Mouse (Mus musculus) brown adipose tissue, adult 24 weeks (tissue): ENCODE data around the gene Arhgap11a. TPM values are rescaled to one million over a fixed set of nuclear protein-coding genes. Genes with fewer than 3 reads are reported as not detected.

ENCODE experiments used
- H3K27ac ChIP-seq: fragments of 200-500 bp; replicated peaks from 2 replicates; pipeline ENCODE4 v1.5.1; 2012; ENCODE audit warnings: low read depth, mild to moderate bottlenecking, low read length
- H3K4me1 ChIP-seq: fragments of 200-500 bp; 2 replicates; pipeline ENCODE4 v1.6.1; 2012; ENCODE audit warnings: low read length, mixed read lengths; ENCODE audit not compliant: control insufficient read depth, insufficient read depth, insufficient read length
- H3K4me3 ChIP-seq: fragments of 200-500 bp; 2 replicates; pipeline ENCODE4 v1.5.1; 2012; ENCODE audit warnings: low read depth, mild to moderate bottlenecking, low read length, moderate library complexity; ENCODE audit not compliant: insufficient read depth
- polyA plus RNA-seq: library from polyadenylated mRNA; stranded (reverse); fragments of >200 nt; gene quantifications from 2 replicates; pipeline ENCODE4 v1.2.4, GENCODE M21; 2012; ENCODE audit not compliant: missing spikeins, insufficient read depth, insufficient read length

Gene Arhgap11a
- polyA plus RNA-seq, 1 experiment, result 0.87 TPM

DNA sequence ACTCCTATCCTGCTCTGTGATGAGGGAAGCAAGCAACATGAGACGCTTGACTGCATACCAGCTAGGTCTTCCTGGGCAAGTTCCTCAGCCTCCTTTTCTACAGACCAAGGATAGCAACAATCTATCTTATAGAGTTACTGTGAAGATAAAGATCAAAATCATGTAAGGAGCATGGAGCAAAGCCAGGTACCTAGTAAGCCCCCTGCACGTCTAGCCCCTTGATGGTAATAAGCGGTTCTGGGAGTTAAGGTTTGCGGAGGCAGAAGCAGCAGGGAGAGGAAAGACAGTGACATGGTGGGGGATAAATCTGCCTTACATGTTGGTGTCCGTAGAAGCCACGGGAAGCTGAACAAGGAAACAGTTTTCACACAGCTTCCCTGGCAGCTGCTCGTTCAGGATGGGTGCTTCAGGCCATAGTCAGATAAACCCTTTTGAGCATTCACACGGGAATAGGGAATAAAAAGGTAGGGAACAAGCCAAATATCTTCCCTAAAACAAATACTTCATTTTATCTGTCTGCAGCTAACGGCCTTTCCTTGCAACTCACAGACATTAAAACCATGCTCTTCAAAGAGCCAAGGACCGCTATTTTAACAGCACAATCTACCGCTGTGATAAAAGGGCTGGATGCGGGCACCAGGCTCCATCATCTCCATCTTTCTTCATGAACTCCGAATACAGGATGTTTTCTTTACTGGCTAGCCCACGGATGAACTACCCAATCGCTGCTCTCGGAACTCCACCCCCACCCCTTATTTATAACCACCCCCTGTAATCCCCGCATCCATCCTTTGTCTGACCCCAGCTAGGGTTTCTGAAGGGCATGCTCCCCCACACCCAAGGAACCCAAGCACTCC is 20.1 kb downstream of the Arhgap11a start:
- Histone ChIP-seq H3K27ac (no peak overlapping the region), H3K4me3 (peak overlapping the region; percentile 7; the same call in 1 of the 2 replicates), H3K4me1 (no peaks in the 10 kb centered on the region; the same call in 1 of the 2 replicates)

GRCm38 (mm10) chr2:113823909-113824308 is 24.6 kb downstream of the Arhgap11a start:
- Histone ChIP-seq H3K4me3 (no peak overlapping the region), H3K4me1 (no peaks in the 10 kb centered on the region; the same call in 1 of the 2 replicates), H3K27ac (no peak overlapping the region)

GRCm38 (mm10) chr2:113822367-113822766 is 26.1 kb downstream of the Arhgap11a start:
- Histone ChIP-seq H3K4me3 (no peak overlapping the region), H3K4me1 (no peaks in the 10 kb centered on the region), H3K27ac (no peak overlapping the region)

GRCm38 (mm10) chr2:113821176-113821734 is 27.2 kb downstream of the Arhgap11a start:
- no peak overlapping the region for H3K4me3 ChIP-seq
- no peak overlapping the region for H3K27ac ChIP-seq
- no peaks in the 10 kb centered on the region for H3K4me1 ChIP-seq

GRCm38 (mm10) chr2:113820117-113820516 is 28.3 kb downstream of the Arhgap11a start:
- Histone ChIP-seq H3K4me1 (no peaks in the 10 kb centered on the region), H3K27ac (no peak overlapping the region), H3K4me3 (no peak overlapping the region)

DNA sequence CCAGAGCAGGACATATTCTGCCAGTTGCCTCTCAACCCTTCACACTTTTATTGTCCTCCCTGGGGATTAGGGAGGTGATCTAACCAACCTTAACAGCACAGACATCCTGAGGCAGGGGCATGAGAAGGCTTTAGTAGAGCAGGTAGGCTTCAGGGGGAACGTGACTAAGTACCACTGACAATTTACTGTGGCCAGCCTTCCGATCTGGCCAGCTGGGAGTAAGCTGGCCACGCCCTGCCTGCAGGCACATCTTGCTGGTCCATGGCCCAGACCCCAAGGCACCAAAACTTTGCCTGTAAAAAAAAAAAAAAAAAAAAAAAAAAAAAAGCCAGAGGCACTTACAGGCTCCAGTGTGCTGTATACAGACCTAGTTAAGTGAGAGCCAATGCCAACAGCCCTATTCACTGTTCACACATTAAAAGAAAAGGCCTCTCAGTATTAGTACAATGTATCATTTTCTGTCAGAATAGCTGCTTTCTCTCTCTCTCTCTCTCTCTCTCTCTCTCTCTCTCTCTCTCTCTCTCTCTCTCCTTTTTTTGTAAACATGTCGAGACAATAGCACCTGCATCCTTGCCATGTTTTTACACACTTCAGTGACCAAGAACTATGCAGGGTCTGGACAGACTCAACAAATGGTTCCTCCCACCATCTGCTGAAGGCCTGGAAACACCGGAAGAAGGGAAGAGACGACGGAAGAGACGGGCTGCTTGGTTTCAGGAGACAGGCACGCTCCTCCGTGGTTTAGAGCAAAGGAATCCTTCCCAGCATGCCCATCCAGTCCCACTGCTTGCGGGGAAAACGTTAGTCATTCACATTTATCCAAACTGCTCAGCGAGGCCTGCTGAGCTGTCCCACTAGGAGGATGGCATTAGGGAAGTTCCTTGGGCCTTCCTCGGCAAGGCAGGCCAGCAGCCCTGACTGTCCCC is 30.5 kb downstream of the Arhgap11a start:
- H3K4me1 ChIP-seq, result no peaks in the 10 kb centered on the region
- no peak overlapping the region for H3K4me3 ChIP-seq
- no peak overlapping the region for H3K27ac ChIP-seq

- Histone ChIP-seq H3K4me1 (no peaks in the 10 kb centered on the region), H3K4me3 (no peak overlapping the region), H3K27ac (no peak overlapping the region)
Measured at GRCm38 (mm10) chr2:113807640-113808039, 40.8 kb downstream of the Arhgap11a start.

GRCm38 (mm10) chr2:113806851-113807577 is 41.4 kb downstream of the Arhgap11a start:
- Histone ChIP-seq H3K4me3 (no peak overlapping the region), H3K4me1 (no peaks in the 10 kb centered on the region), H3K27ac (no peak overlapping the region)

DNA sequence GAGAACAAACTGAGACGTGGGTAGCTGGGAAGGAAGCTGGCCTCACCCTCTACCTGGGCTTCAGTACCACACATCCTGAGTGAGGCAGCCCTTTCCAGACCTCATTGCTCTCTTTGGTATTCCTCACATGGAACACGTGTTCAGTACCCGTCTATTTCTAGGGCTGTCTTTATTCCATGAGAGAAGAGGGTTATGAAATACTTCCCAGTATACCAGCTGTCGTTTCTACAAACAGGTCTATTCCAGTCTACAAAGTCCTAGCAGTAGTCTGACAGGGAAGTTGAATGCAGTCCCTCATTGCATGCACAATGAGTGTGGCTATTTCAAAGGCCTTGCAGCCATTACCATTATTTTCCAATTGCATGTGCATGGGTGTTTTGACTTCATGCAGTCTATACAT is 42.7 kb downstream of the Arhgap11a start:
- H3K27ac ChIP-seq, result no peak overlapping the region
- H3K4me3 ChIP-seq, result no peak overlapping the region
- H3K4me1 ChIP-seq, result no peaks in the 10 kb centered on the region

GRCm38 (mm10) chr2:113803753-113804152 is 44.7 kb downstream of the Arhgap11a start:
- Histone ChIP-seq H3K4me3 (no peak overlapping the region), H3K4me1 (no peaks in the 10 kb centered on the region), H3K27ac (no peak overlapping the region)

- no peak overlapping the region for H3K27ac ChIP-seq
Measured at GRCm38 (mm10) chr2:113800846-113801245, 47.6 kb downstream of the Arhgap11a start.

GRCm38 (mm10) chr2:113798605-113799004 is 49.9 kb downstream of the Arhgap11a start:
- Histone ChIP-seq H3K4me1 (no peaks in the 10 kb centered on the region), H3K27ac (no peak overlapping the region), H3K4me3 (no peak overlapping the region)

More at GRCm38 (mm10) chr2:113800846-113801245, 47.6 kb downstream of the Arhgap11a start:
- Histone ChIP-seq H3K4me1 (no peaks in the 10 kb centered on the region), H3K4me3 (no peak overlapping the region)

- no peaks in the 10 kb centered on the region for H3K4me1 ChIP-seq
- H3K27ac ChIP-seq, result no peak overlapping the region
- H3K4me3 ChIP-seq, result no peak overlapping the region
Measured at GRCm38 (mm10) chr2:113795186-113795585, 53.3 kb downstream of the Arhgap11a start.

DNA sequence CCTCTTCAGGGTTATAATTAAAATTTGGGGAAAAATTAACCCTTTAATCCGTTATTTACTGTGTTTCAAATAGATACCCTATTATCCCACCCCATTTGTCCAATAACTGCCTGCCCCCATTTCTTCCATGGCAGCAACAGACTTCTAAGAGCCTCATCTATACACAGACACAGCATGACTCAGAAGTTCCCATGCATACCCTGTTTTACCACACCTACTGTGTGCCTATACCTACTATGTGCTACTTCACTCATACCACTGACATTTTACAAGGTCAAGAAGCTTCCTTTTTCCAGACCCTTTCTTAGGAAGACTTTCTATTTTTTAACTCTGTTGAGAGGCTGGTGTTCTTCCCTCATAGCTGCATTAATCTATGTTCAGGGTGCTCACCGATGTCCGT is 54.9 kb downstream of the Arhgap11a start:
- no peaks in the 10 kb centered on the region for H3K4me1 ChIP-seq
- no peak overlapping the region for H3K27ac ChIP-seq
- no peak overlapping the region for H3K4me3 ChIP-seq
